Mouse (Mus musculus): Measurements from ENCODE around the gene Ckmt2. TPM values are rescaled to one million over a fixed set of nuclear protein-coding genes. Genes with fewer than 3 reads are reported as not detected.

Ckmt2 gene
- polyA plus RNA-seq, 1 experiment from 2014 or later: 3.9 TPM

GRCm38 (mm10) chr13:91877350-91877749 is 665 bp upstream of the Ckmt2 start:
- no peak for TF ChIP-seq CTCF (IDR thresholded peaks at IDR 0.05; ENCODE audit: low read depth)
- peak; percentile 34; the same call in 1 of the 2 replicates for ATAC-seq
- Histone ChIP-seq H3K9ac (ENCODE audit: low read depth, low read length) (no peak overlapping the region), H3K9me3 (ENCODE audit: control insufficient read depth) (no peaks in the 10 kb centered on the region), H3K27ac (ENCODE audit: low read depth, low read length) (peak overlapping the region; percentile 80), H3K27me3 (replicated peaks; ENCODE audit: control insufficient read depth, insufficient read depth, low read length) (no peaks in the 10 kb centered on the region), H3K4me3 (ENCODE audit: low read depth, low read length) (no peak overlapping the region), H3K4me2 (replicated peaks; ENCODE audit: low read depth) (no peak overlapping the region), H3K36me3 (ENCODE audit: control insufficient read depth, insufficient read depth) (no peaks in the 10 kb centered on the region), H3K4me1 (replicated peaks; ENCODE audit: control insufficient read depth, insufficient read depth, low read length) (peaks cover 9% of the 10 kb centered on the region)
- WGBS: 47% methylated on average over 10 of the region's 10 CpGs

- H3K36me3 ChIP-seq (ENCODE audit: control insufficient read depth, insufficient read depth): no peaks in the 10 kb centered on the region
- H3K9me3 ChIP-seq (ENCODE audit: control insufficient read depth): no peaks in the 10 kb centered on the region
- H3K4me3 ChIP-seq (ENCODE audit: low read depth, low read length): no peak overlapping the region
- ATAC-seq: no peak
- no peak overlapping the region for H3K27ac ChIP-seq (ENCODE audit: low read depth, low read length)
- H3K4me2 ChIP-seq (replicated peaks; ENCODE audit: low read depth): no peak overlapping the region
- H3K9ac ChIP-seq (ENCODE audit: low read depth, low read length): no peak overlapping the region
- no peak for TF ChIP-seq CTCF (IDR thresholded peaks at IDR 0.05; ENCODE audit: low read depth)
- peaks cover 9% of the 10 kb centered on the region for H3K4me1 ChIP-seq (replicated peaks; ENCODE audit: control insufficient read depth, insufficient read depth, low read length)
- WGBS: 36% methylated on average over 2 of the region's 2 CpGs
- no peaks in the 10 kb centered on the region for H3K27me3 ChIP-seq (replicated peaks; ENCODE audit: control insufficient read depth, insufficient read depth, low read length)
Observed at GRCm38 (mm10) chr13:91875581-91875980, 1.1 kb downstream of the Ckmt2 start.

GRCm38 (mm10) chr13:91874565-91874964 is 2.1 kb downstream of the Ckmt2 start:
- no peak for TF ChIP-seq CTCF (IDR thresholded peaks at IDR 0.05; ENCODE audit: low read depth)
- WGBS: 83% methylated on average over 7 of the region's 7 CpGs

GRCm38 (mm10) chr13:91873734-91874329 is 2.9 kb downstream of the Ckmt2 start:
- no peak overlapping the region for H3K9ac ChIP-seq (ENCODE audit: low read depth, low read length)
- 71% methylated on average over 7 of the region's 7 CpGs for WGBS

More at GRCm38 (mm10) chr13:91874565-91874964, 2.1 kb downstream of the Ckmt2 start:
- ATAC-seq: no peak
- Histone ChIP-seq H3K9me3 (ENCODE audit: control insufficient read depth) (no peaks in the 10 kb centered on the region), H3K4me3 (ENCODE audit: low read depth, low read length) (no peak overlapping the region), H3K4me2 (replicated peaks; ENCODE audit: low read depth) (no peak overlapping the region), H3K27ac (ENCODE audit: low read depth, low read length) (no peak overlapping the region), H3K4me1 (replicated peaks; ENCODE audit: control insufficient read depth, insufficient read depth, low read length) (peaks cover 9% of the 10 kb centered on the region), H3K27me3 (replicated peaks; ENCODE audit: control insufficient read depth, insufficient read depth, low read length) (no peaks in the 10 kb centered on the region), H3K36me3 (ENCODE audit: control insufficient read depth, insufficient read depth) (no peaks in the 10 kb centered on the region), H3K9ac (ENCODE audit: low read depth, low read length) (no peak overlapping the region)

GRCm38 (mm10) chr13:91868577-91868976 is 8.1 kb downstream of the Ckmt2 start:
- no peak for TF ChIP-seq CTCF (IDR thresholded peaks at IDR 0.05; ENCODE audit: low read depth)
- no peak overlapping the region for H3K27ac ChIP-seq (ENCODE audit: low read depth, low read length)
- no peaks in the 10 kb centered on the region for H3K4me1 ChIP-seq (replicated peaks; ENCODE audit: control insufficient read depth, insufficient read depth, low read length)
- H3K4me3 ChIP-seq (ENCODE audit: low read depth, low read length): no peak overlapping the region
- no peak for ATAC-seq
- no peak overlapping the region for H3K9ac ChIP-seq (ENCODE audit: low read depth, low read length)
- no peak overlapping the region for H3K4me2 ChIP-seq (replicated peaks; ENCODE audit: low read depth)
- H3K9me3 ChIP-seq (ENCODE audit: control insufficient read depth): no peaks in the 10 kb centered on the region
- WGBS: 86% methylated on average over 1 of the region's 1 CpGs
- no peaks in the 10 kb centered on the region for H3K36me3 ChIP-seq (ENCODE audit: control insufficient read depth, insufficient read depth)
- H3K27me3 ChIP-seq (replicated peaks; ENCODE audit: control insufficient read depth, insufficient read depth, low read length): no peaks in the 10 kb centered on the region

More at GRCm38 (mm10) chr13:91873734-91874329, 2.9 kb downstream of the Ckmt2 start:
- Histone ChIP-seq H3K27me3 (replicated peaks; ENCODE audit: control insufficient read depth, insufficient read depth, low read length) (no peaks in the 10 kb centered on the region), H3K4me3 (ENCODE audit: low read depth, low read length) (no peak overlapping the region), H3K4me2 (replicated peaks; ENCODE audit: low read depth) (no peak overlapping the region), H3K9me3 (ENCODE audit: control insufficient read depth) (no peaks in the 10 kb centered on the region), H3K4me1 (replicated peaks; ENCODE audit: control insufficient read depth, insufficient read depth, low read length) (peaks cover 9% of the 10 kb centered on the region), H3K27ac (ENCODE audit: low read depth, low read length) (no peak overlapping the region), H3K36me3 (ENCODE audit: control insufficient read depth, insufficient read depth) (no peaks in the 10 kb centered on the region)
- TF ChIP-seq CTCF (IDR thresholded peaks at IDR 0.05; ENCODE audit: low read depth): no peak
- no peak for ATAC-seq

- Histone ChIP-seq H3K4me2 (replicated peaks; ENCODE audit: low read depth) (no peak overlapping the region), H3K4me1 (replicated peaks; ENCODE audit: control insufficient read depth, insufficient read depth, low read length) (no peaks in the 10 kb centered on the region), H3K27ac (ENCODE audit: low read depth, low read length) (no peak overlapping the region), H3K4me3 (ENCODE audit: low read depth, low read length) (no peak overlapping the region), H3K9ac (ENCODE audit: low read depth, low read length) (no peak overlapping the region), H3K27me3 (replicated peaks; ENCODE audit: control insufficient read depth, insufficient read depth, low read length) (no peaks in the 10 kb centered on the region), H3K9me3 (ENCODE audit: control insufficient read depth) (no peaks in the 10 kb centered on the region), H3K36me3 (ENCODE audit: control insufficient read depth, insufficient read depth) (no peaks in the 10 kb centered on the region; the same call in 1 of the 2 replicates)
- WGBS: 83% methylated on average over 7 of the region's 7 CpGs
- no peak for ATAC-seq
- TF ChIP-seq CTCF (IDR thresholded peaks at IDR 0.05; ENCODE audit: low read depth): peak; percentile 63
Observed at GRCm38 (mm10) chr13:91858835-91859234, 17.9 kb downstream of the Ckmt2 start.

Measured in intestine, postnatal 0 days (tissue).